ENCODE assay signal across 8 mouse cellular contexts in the genomic region with DNA sequence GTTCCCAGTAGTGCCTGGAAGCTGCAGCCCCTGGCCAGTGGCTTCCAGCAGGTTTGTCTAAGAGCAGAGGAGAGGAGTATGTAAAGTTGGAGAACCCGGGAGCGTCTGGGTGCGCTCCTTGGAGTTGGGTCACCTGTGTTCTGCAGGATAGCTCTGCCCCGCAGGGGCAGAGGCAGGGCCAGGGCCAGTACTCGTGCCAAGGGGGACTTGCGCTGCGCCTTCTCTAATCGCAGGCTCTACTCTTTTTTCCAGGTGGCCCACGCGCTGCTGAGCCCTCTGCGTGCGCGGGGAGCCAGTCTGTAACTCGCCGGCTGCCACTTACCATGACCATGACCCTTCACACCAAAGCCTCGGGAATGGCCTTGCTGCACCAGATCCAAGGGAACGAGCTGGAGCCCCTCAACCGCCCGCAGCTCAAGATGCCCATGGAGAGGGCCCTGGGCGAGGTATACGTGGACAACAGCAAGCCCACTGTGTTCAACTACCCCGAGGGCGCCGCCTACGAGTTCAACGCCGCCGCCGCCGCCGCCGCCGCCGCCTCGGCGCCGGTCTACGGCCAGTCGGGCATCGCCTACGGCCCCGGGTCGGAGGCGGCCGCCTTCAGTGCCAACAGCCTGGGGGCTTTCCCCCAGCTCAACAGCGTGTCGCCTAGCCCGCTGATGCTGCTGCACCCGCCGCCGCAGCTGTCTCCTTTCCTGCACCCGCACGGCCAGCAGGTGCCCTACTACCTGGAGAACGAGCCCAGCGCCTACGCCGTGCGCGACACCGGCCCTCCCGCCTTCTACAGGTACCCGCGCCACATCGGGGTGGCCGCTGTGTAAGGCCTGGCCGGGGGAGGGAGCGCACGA.
A peak's percentile ranks its signal among the peaks of the same experiment; 100 is the strongest.
DNase-seq lines count a peak whose midpoint lies in the region; ATAC-seq and TF ChIP-seq lines count a peak whose summit lies in the region.

No protein-coding gene starts in this region.

- WGBS in cerebellum, adult 2 months: 1% methylated on average over 68 of the region's 68 CpGs
- under 1% methylated on average over 61 of the region's 68 CpGs for WGBS in hindbrain, embryonic 14.5 days
- 2% methylated on average over 68 of the region's 68 CpGs for WGBS in liver, embryonic 12.5 days (ENCODE audit: insufficient replicate concordance)

- H3K27ac ChIP-seq in cerebellum, adult 2 months (ENCODE audit: insufficient read depth, low read length): no peak overlapping the region
- H3K27ac ChIP-seq in hindbrain, embryonic 14.5 days: no peak overlapping the region
- no peak overlapping the region for H3K27ac ChIP-seq in liver, embryonic 12.5 days

- no peaks in the 10 kb centered on the region for H3K36me3 ChIP-seq in E14TG2a.4 (ENCODE audit: insufficient read depth, low read length)
- no peaks in the 10 kb centered on the region for H3K36me3 ChIP-seq in hindbrain, embryonic 14.5 days (replicated peaks; ENCODE audit: control insufficient read depth, insufficient read depth)
- H3K36me3 ChIP-seq in liver, embryonic 12.5 days: no peaks in the 10 kb centered on the region

- TF ChIP-seq CTCF in cerebellum, adult 2 months (IDR thresholded peaks at IDR 0.05; ENCODE audit: borderline replicate concordance, insufficient read depth, low read depth, low read length): no peak
- TF ChIP-seq CTCF in E14TG2a.4 (conservative IDR thresholded peaks at IDR 0.05; ENCODE audit: low read length): no peak

- peak; percentile 79 for ATAC-seq in hindbrain, embryonic 14.5 days (ENCODE audit: low FRiP score)
- no peak for ATAC-seq in liver, embryonic 12.5 days

- H3K9ac ChIP-seq in hindbrain, embryonic 14.5 days: peak overlapping the region; percentile 63
- no peak overlapping the region for H3K9ac ChIP-seq in liver, embryonic 12.5 days

- no peaks in the 10 kb centered on the region for H3K4me1 ChIP-seq in cerebellum, adult 2 months (ENCODE audit: control insufficient read depth, insufficient read depth, low read length)
- H3K4me1 ChIP-seq in E14TG2a.4 (replicated peaks; ENCODE audit: low read depth, low read length): peaks cover 16% of the 10 kb centered on the region
- peaks cover 13% of the 10 kb centered on the region for H3K4me1 ChIP-seq in hindbrain, embryonic 14.5 days (replicated peaks; ENCODE audit: control insufficient read depth, insufficient read depth, low read length)
- peaks cover 6% of the 10 kb centered on the region; the same call in 1 of the 2 replicates for H3K4me1 ChIP-seq in liver, embryonic 12.5 days

- no peaks in the 10 kb centered on the region for H3K9me3 ChIP-seq in E14TG2a.4 (ENCODE audit: low read length)
- H3K9me3 ChIP-seq in hindbrain, embryonic 14.5 days (ENCODE audit: control insufficient read depth, low read length): no peaks in the 10 kb centered on the region
- no peaks in the 10 kb centered on the region for H3K9me3 ChIP-seq in liver, embryonic 12.5 days (replicated peaks)

- H3K4me2 ChIP-seq in hindbrain, embryonic 14.5 days (replicated peaks): peak overlapping the region; percentile 98
- peak overlapping the region; percentile 64 for H3K4me2 ChIP-seq in liver, embryonic 12.5 days

- DNase-seq in cerebellum, adult 2 months: peak; percentile 23 to 36
- DNase-seq in cerebellum, adult 9-11 months: no peak
- DNase-seq in embryo, embryonic 11 days: peak; percentile 49
- DNase-seq in hindbrain, embryonic 14.5 days (ENCODE audit: low spot score): peak; percentile 37
- peak; percentile 37 for DNase-seq in ovary, postnatal 10 days (ENCODE audit: low spot score)
- DNase-seq in layer of hippocampus, adult 9-11 months: no peak

- peaks cover 5% of the 10 kb centered on the region; the same call in 1 of the 2 replicates for H3K27me3 ChIP-seq in cerebellum, adult 2 months (ENCODE audit: control insufficient read depth, insufficient read depth, low read length)
- H3K27me3 ChIP-seq in E14TG2a.4 (ENCODE audit: insufficient read depth, low read length): peaks cover 48% of the 10 kb centered on the region
- peaks cover 50% of the 10 kb centered on the region for H3K27me3 ChIP-seq in hindbrain, embryonic 14.5 days (ENCODE audit: control insufficient read depth, insufficient read depth, low read length)
- peaks cover 54% of the 10 kb centered on the region for H3K27me3 ChIP-seq in liver, embryonic 12.5 days (replicated peaks)

- peak overlapping the region; percentile 56 for H3K4me3 ChIP-seq in cerebellum, adult 2 months (replicated peaks; ENCODE audit: insufficient read depth, low read depth, low read length)
- peak overlapping the region; percentile 80 for H3K4me3 ChIP-seq in E14TG2a.4 (replicated peaks; ENCODE audit: low read length)
- peak overlapping the region; percentile 62 for H3K4me3 ChIP-seq in hindbrain, embryonic 14.5 days (replicated peaks; ENCODE audit: low read length)
- H3K4me3 ChIP-seq in liver, embryonic 12.5 days: peak overlapping the region; percentile 35

- no peak for TF ChIP-seq POLR2A in cerebellum, adult 2 months (IDR thresholded peaks at IDR 0.05; ENCODE audit: borderline replicate concordance, insufficient read depth, low read length)

Comparison
In these comparisons a context has a peak if more than half of its experiments do, and no peak if none do; other contexts are left out.
1. DNase-seq: peak in cerebellum, adult 2 months (2 of 2), embryo, embryonic 11 days (single experiment), hindbrain, embryonic 14.5 days (single experiment) and ovary, postnatal 10 days (single experiment); none in cerebellum, adult 9-11 months (single experiment) and layer of hippocampus, adult 9-11 months (single experiment).
2. Peak in every context shown above with its lines, with median percentiles within 50 percentile points of each other: H3K4me3 ChIP-seq.